22 mouse cellular contexts compared by ENCODE assay signal in genomic region chr17:7537210-7537609, GRCm38 (mm10).
DNase-seq lines count a peak whose midpoint lies in the region; ATAC-seq lines count a peak whose summit lies in the region.
"Had no signal": no experiment of that assay in that cellular context is flagged by ENCODE, and none has a peak within 500 bp of the region (broad histone marks: within the 10 kb centered on the region; RNA-seq: fewer than 3 reads in every experiment).

No protein-coding gene starts in this region.

- intact Hi-C loops in gastrocnemius, postnatal 14 days (cut with DNase I; ENCODE audit: low total_unique reads): no loop called here
- intact Hi-C loops in heart, postnatal 25 days (cut with DNase I): no loop called here

- no peaks in the 10 kb centered on the region for H3K27me3 ChIP-seq in heart, embryonic 16.5 days (ENCODE audit: control insufficient read depth, insufficient read depth, low read length)
- no peaks in the 10 kb centered on the region for H3K27me3 ChIP-seq in lung, embryonic 16.5 days (ENCODE audit: control insufficient read depth, insufficient read depth, low read depth, low read length)
- no peaks in the 10 kb centered on the region for H3K27me3 ChIP-seq in hindbrain, embryonic 10.5 days (ENCODE audit: insufficient read depth, poor library complexity, severe bottlenecking)
- H3K27me3 ChIP-seq: forebrain, embryonic 13.5 days; intestine, embryonic 15.5 days; liver, embryonic 15.5 days; Patski had no signal

- peak; percentile 49 for DNase-seq in gastrocnemius, adult 18-20 months (ENCODE audit: low spot score)
- DNase-seq in gastrocnemius, postnatal 14 days: no peak
- DNase-seq in heart, postnatal 25 days (ENCODE audit: low spot score): no peak
- no peak for DNase-seq in lung, postnatal 14 days
- DNase-seq in hindbrain, embryonic 10.5 days (ENCODE audit: low spot score): no peak
- DNase-seq: adrenal gland, postnatal 36 days; cerebellum, adult 11-12 months; cerebellum, postnatal 10 days; heart, adult 2 months; left cerebral cortex, postnatal 4 days; liver had no signal

- ATAC-seq in heart, embryonic 16.5 days (replicated peaks; ENCODE audit: extremely low read depth, insufficient read depth, low FRiP score): no peak
- ATAC-seq in lung, embryonic 16.5 days (ENCODE audit: low read depth): no peak
- ATAC-seq: CD4-positive, CD25-positive, alpha-beta regulatory T cell, adult 4 months; forebrain, embryonic 13.5 days; hindbrain, embryonic 16.5 days; intestine, embryonic 15.5 days; lung, postnatal 0 days; Patski had no signal

- no peak overlapping the region for H3K4me3 ChIP-seq in heart, embryonic 16.5 days (ENCODE audit: low read length)
- H3K4me3 ChIP-seq in lung, embryonic 16.5 days (ENCODE audit: low read length): no peak overlapping the region
- H3K4me3 ChIP-seq in hindbrain, embryonic 10.5 days: no peak overlapping the region
- H3K4me3 ChIP-seq: forebrain, embryonic 13.5 days; heart, adult 2 months; intestine, embryonic 15.5 days; liver, embryonic 15.5 days had no signal

- no peaks in the 10 kb centered on the region for H3K4me1 ChIP-seq in heart, embryonic 16.5 days (ENCODE audit: control insufficient read depth, insufficient read depth, low read length)
- H3K4me1 ChIP-seq in lung, embryonic 16.5 days (replicated peaks; ENCODE audit: control insufficient read depth, insufficient read depth, low read length): 0 out of 2 replicates have a peak, but pooled peaks cover 2% of the 10 kb centered on the region
- H3K4me1 ChIP-seq in hindbrain, embryonic 10.5 days (replicated peaks): peaks cover 6% of the 10 kb centered on the region
- H3K4me1 ChIP-seq: forebrain, embryonic 13.5 days; intestine, embryonic 15.5 days; liver, embryonic 15.5 days had no signal

- H3K9ac ChIP-seq in heart, embryonic 16.5 days (ENCODE audit: low read length): no peak overlapping the region
- no peak overlapping the region for H3K9ac ChIP-seq in lung, embryonic 16.5 days (ENCODE audit: low read length)
- H3K9ac ChIP-seq: forebrain, embryonic 13.5 days; intestine, embryonic 15.5 days; liver, embryonic 15.5 days had no signal

- H3K27ac ChIP-seq in heart, embryonic 16.5 days (ENCODE audit: low read length): peak overlapping the region; percentile 74
- H3K27ac ChIP-seq in lung, embryonic 16.5 days (ENCODE audit: low read length): peak overlapping the region; percentile 69; the same call in 1 of the 2 replicates
- no peak overlapping the region for H3K27ac ChIP-seq in hindbrain, embryonic 10.5 days
- H3K27ac ChIP-seq: forebrain, embryonic 13.5 days; heart, adult 2 months; liver, embryonic 15.5 days had no signal

- H3K36me3 ChIP-seq in heart, embryonic 16.5 days (ENCODE audit: control insufficient read depth, insufficient read depth): no peaks in the 10 kb centered on the region
- H3K36me3 ChIP-seq in lung, embryonic 16.5 days (ENCODE audit: control insufficient read depth, insufficient read depth, low read length): no peaks in the 10 kb centered on the region
- no peaks in the 10 kb centered on the region for H3K36me3 ChIP-seq in hindbrain, embryonic 10.5 days
- H3K36me3 ChIP-seq: G1E; intestine, embryonic 15.5 days; liver, embryonic 15.5 days had no signal

- WGBS in heart, embryonic 16.5 days: 84% methylated on average over 5 of the region's 5 CpGs
- WGBS in lung, embryonic 16.5 days: 82% methylated on average over 5 of the region's 5 CpGs
- 92% methylated on average over 5 of the region's 5 CpGs for WGBS in hindbrain, embryonic 10.5 days

- H3K4me2 ChIP-seq in heart, embryonic 16.5 days (ENCODE audit: low read depth, low read length): no peak overlapping the region
- H3K4me2 ChIP-seq in lung, embryonic 16.5 days (ENCODE audit: low read depth, low read length): no peak overlapping the region
- H3K4me2 ChIP-seq: forebrain, embryonic 13.5 days; intestine, embryonic 15.5 days; liver, embryonic 15.5 days; midbrain, embryonic 11.5 days had no signal

- H3K9me3 ChIP-seq in heart, embryonic 16.5 days (replicated peaks; ENCODE audit: control insufficient read depth, low read length): peaks cover 12% of the 10 kb centered on the region
- peaks cover 3% of the 10 kb centered on the region; the same call in 1 of the 2 replicates for H3K9me3 ChIP-seq in lung, embryonic 16.5 days (ENCODE audit: control insufficient read depth, low read length)
- peaks cover 11% of the 10 kb centered on the region; the same call in 1 of the 2 replicates for H3K9me3 ChIP-seq in hindbrain, embryonic 10.5 days
- H3K9me3 ChIP-seq: forebrain, embryonic 13.5 days; intestine, embryonic 15.5 days; liver, embryonic 15.5 days had no signal
